Mouse (Mus musculus) macrophage (primary cell): ENCODE data around the gene Krt34. TPM values are rescaled to one million over a fixed set of nuclear protein-coding genes. Genes with fewer than 3 reads are reported as not detected.

Source experiments
- H3K27ac ChIP-seq: fragments of 350-480 bp; formaldehyde crosslinking; 2 replicates; pipeline ENCODE4 v1.9.0; 2021
- H3K36me3 ChIP-seq: fragments of 350-480 bp; formaldehyde crosslinking; 2 replicates; pipeline ENCODE4 v1.9.0; 2021; ENCODE audit errors: inconsistent target
- H3K4me3 ChIP-seq: fragments of 350-480 bp; formaldehyde crosslinking; 2 replicates; pipeline ENCODE4 v1.9.0; 2021; ENCODE audit errors: inconsistent target
- H3K79me2 ChIP-seq: fragments of 350-480 bp; formaldehyde crosslinking; 2 replicates; pipeline ENCODE4 v1.9.0; 2021; ENCODE audit errors: inconsistent target
- WGBS: methylation state at CpG from one replicate; pipeline ENCODE4 v1.1.7; 2026; ENCODE audit warnings: inconsistent platforms; ENCODE audit not compliant: missing documents; 5-methylcytosine and 5-hydroxymethylcytosine counted together
- polyA plus RNA-seq: library from polyadenylated mRNA; stranded (reverse); fragments of 250-400 nt; gene quantifications from 3 replicates; pipeline ENCODE4 v1.2.4, GENCODE M21; 2018; ENCODE audit warnings: inconsistent platforms

The Krt34 gene
- polyA plus RNA-seq, 1 experiment from 2014 or later, result not detected

GRCm38 (mm10) chr11:100019466-100019865, 21.9 kb downstream of the Krt34 start:
- no peak overlapping the region for H3K27ac ChIP-seq
- WGBS, result 67% methylated on average over 1 of the region's 1 CpGs
- no peak overlapping the region for H3K4me3 ChIP-seq
- H3K79me2 ChIP-seq, result no peaks in the 10 kb centered on the region
- H3K36me3 ChIP-seq, result no peaks in the 10 kb centered on the region

- 64% methylated on average over 4 of the region's 4 CpGs for WGBS
- Histone ChIP-seq H3K27ac (no peak within 1 kb of the TSS), H3K79me2 (no peaks in the 10 kb centered on the region), H3K36me3 (no peaks in the 10 kb centered on the region), H3K4me3 (no peak within 1 kb of the TSS)
Observed at GRCm38 (mm10) chr11:100016112-100016511, 25.2 kb downstream of the Krt34 start, which contains the start of gene Krt33a. Krt33a (minus strand) TSS chr11:100016212.

GRCm38 (mm10) chr11:100013691-100014171, 27.6 kb downstream of the Krt34 start:
- Histone ChIP-seq H3K4me3 (no peak overlapping the region), H3K79me2 (no peaks in the 10 kb centered on the region), H3K36me3 (no peaks in the 10 kb centered on the region), H3K27ac (no peak overlapping the region)
- 79% methylated on average over 4 of the region's 4 CpGs for WGBS

- H3K79me2 ChIP-seq, result no peaks in the 10 kb centered on the region
- H3K27ac ChIP-seq, result no peak overlapping the region
- 92% methylated on average over 5 of the region's 5 CpGs for WGBS
- no peaks in the 10 kb centered on the region for H3K36me3 ChIP-seq
- H3K4me3 ChIP-seq, result no peak overlapping the region
Observed at GRCm38 (mm10) chr11:100010682-100011081, 30.7 kb downstream of the Krt34 start.

GRCm38 (mm10) chr11:100008336-100008735, 33.0 kb downstream of the Krt34 start:
- no peak overlapping the region for H3K4me3 ChIP-seq
- WGBS, result 89% methylated on average over 5 of the region's 5 CpGs
- H3K79me2 ChIP-seq, result no peaks in the 10 kb centered on the region
- no peak overlapping the region for H3K27ac ChIP-seq
- no peaks in the 10 kb centered on the region for H3K36me3 ChIP-seq

GRCm38 (mm10) chr11:100006624-100007023, 34.7 kb downstream of the Krt34 start:
- no peaks in the 10 kb centered on the region for H3K36me3 ChIP-seq
- no peaks in the 10 kb centered on the region for H3K79me2 ChIP-seq
- WGBS, result 40% methylated on average over 3 of the region's 3 CpGs
- no peak overlapping the region for H3K4me3 ChIP-seq
- H3K27ac ChIP-seq, result no peak overlapping the region

GRCm38 (mm10) chr11:100005905-100006304, 35.4 kb downstream of the Krt34 start:
- Histone ChIP-seq H3K79me2 (no peaks in the 10 kb centered on the region), H3K4me3 (no peak overlapping the region)
- WGBS, result 84% methylated on average over 8 of the region's 8 CpGs

GRCm38 (mm10) chr11:100004846-100005245, 36.5 kb downstream of the Krt34 start:
- Histone ChIP-seq H3K79me2 (no peaks in the 10 kb centered on the region), H3K36me3 (no peaks in the 10 kb centered on the region), H3K4me3 (no peak overlapping the region), H3K27ac (no peak overlapping the region)
- 28% methylated on average over 5 of the region's 6 CpGs for WGBS

More at GRCm38 (mm10) chr11:100005905-100006304, 35.4 kb downstream of the Krt34 start:
- H3K36me3 ChIP-seq, result no peaks in the 10 kb centered on the region
- H3K27ac ChIP-seq, result no peak overlapping the region

- no peaks in the 10 kb centered on the region for H3K79me2 ChIP-seq
- H3K4me3 ChIP-seq, result no peak overlapping the region
- 91% methylated on average over 7 of the region's 7 CpGs for WGBS
- no peaks in the 10 kb centered on the region for H3K36me3 ChIP-seq
- H3K27ac ChIP-seq, result no peak overlapping the region
Observed at GRCm38 (mm10) chr11:99999091-99999490, 42.3 kb downstream of the Krt34 start.

GRCm38 (mm10) chr11:99994384-99994661, 47.0 kb downstream of the Krt34 start:
- H3K79me2 ChIP-seq, result no peaks in the 10 kb centered on the region
- 62% methylated on average over 4 of the region's 4 CpGs for WGBS
- no peak overlapping the region for H3K27ac ChIP-seq
- no peaks in the 10 kb centered on the region for H3K36me3 ChIP-seq
- H3K4me3 ChIP-seq, result no peak overlapping the region

GRCm38 (mm10) chr11:99993620-99994383, 47.6 kb downstream of the Krt34 start, which contains the start of gene Krtap17-1:
Krtap17-1 (minus strand) TSS chr11:99993994.
- H3K27ac ChIP-seq, result no peak within 1 kb of the TSS
- H3K36me3 ChIP-seq, result no peaks in the 10 kb centered on the region
- 29% methylated on average over 26 of the region's 26 CpGs for WGBS
- no peak within 1 kb of the TSS for H3K4me3 ChIP-seq
- H3K79me2 ChIP-seq, result no peaks in the 10 kb centered on the region

GRCm38 (mm10) chr11:99990571-99990970, 50.8 kb downstream of the Krt34 start:
- Histone ChIP-seq H3K4me3 (no peak overlapping the region), H3K79me2 (no peaks in the 10 kb centered on the region), H3K27ac (no peak overlapping the region), H3K36me3 (no peaks in the 10 kb centered on the region)
- WGBS, result 81% methylated on average over 3 of the region's 3 CpGs

GRCm38 (mm10) chr11:99989881-99990405, 51.4 kb downstream of the Krt34 start:
- Histone ChIP-seq H3K27ac (no peak overlapping the region), H3K79me2 (no peaks in the 10 kb centered on the region), H3K4me3 (no peak overlapping the region), H3K36me3 (no peaks in the 10 kb centered on the region)
- WGBS, result 83% methylated on average over 6 of the region's 6 CpGs

- Histone ChIP-seq H3K27ac (no peak overlapping the region), H3K79me2 (no peaks in the 10 kb centered on the region), H3K4me3 (no peak overlapping the region), H3K36me3 (no peaks in the 10 kb centered on the region)
- WGBS, result 91% methylated on average over 3 of the region's 3 CpGs
Observed at GRCm38 (mm10) chr11:99988530-99988929, 52.8 kb downstream of the Krt34 start.
